Mouse (Mus musculus) kidney, adult 2 months (tissue): ENCODE data around the gene Hdac4.

Experiments
- CTCF ChIP-seq: fragments of 200-500 bp; conservative IDR thresholded peaks from 2 replicates; pipeline ENCODE4 v1.5.1; 2011; ENCODE audit warnings: low read depth, mild to moderate bottlenecking, control low read depth, low read length, moderate library complexity, mixed read lengths; ENCODE audit not compliant: insufficient read depth, insufficient read length
- POLR2A ChIP-seq: fragments of 200-500 bp; IDR thresholded peaks from one replicate; pipeline ENCODE4 v1.6.1; 2011; ENCODE audit warnings: low read depth, low read length, control low read depth

- TF ChIP-seq CTCF: no peak
- no peak for TF ChIP-seq POLR2A
These were observed 209.7 kb downstream of the Hdac4 start for GRCm38 (mm10) chr1:91985783-91986182.
